Mouse (Mus musculus) small intestine, adult 10 weeks (tissue): ENCODE measurements around the gene Ap1s3. TPM values are rescaled to one million over a fixed set of nuclear protein-coding genes. Genes with fewer than 3 reads are reported as not detected.

Experiments
- polyA plus RNA-seq: library from polyadenylated mRNA; stranded (reverse); fragments of 350-450 nt; fragmentation: Illumina TruSeq; extraction: RNeasy Lipid Tissue Mini Kit (QIAGEN cat#74804); gene quantifications from one replicate; pipeline ENCODE4 v1.2.3, GENCODE M21; 2014; ENCODE audit warnings: low replicate concordance

Ap1s3 gene
- polyA plus RNA-seq = 151 TPM

DNA sequence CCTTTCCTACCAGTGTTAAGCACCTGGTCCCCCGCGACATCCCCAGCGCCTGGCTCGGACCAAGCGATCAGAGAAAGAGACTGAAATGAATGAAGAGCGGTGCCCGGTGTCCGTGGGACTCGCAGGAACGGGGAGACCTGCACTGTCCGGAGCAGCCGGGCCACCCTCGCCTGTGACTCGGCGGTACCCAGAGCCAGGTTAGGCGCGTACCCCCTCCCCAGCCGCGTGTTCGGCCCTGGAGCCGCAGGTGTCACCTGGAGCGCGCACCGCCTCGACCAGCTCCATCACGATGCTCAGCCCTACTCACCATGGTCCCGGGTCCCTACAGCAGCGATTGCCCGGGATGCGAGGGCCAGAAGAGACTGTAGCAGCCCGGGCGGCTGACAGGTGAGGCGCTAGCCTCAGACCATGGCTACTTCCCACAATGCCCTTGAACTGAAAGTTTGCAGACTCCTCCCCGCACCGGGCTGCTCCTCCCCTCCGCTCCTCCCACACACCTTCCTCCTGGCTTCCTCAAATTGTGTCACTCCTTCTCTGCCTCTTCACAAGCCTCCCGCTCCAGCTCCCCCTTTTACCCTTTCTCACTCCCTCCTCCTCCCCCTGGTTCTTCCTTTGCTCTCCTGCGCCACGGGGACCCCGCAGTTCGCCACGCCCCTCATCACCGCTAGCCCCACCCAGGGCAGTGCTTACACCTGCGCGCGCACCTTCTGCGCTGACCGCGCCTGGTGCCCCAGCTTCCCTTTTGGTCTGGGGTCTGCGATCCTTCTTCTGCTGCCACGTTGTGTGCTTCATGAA, at the start of gene Ap1s3:
TSS of gene Ap1s3 (minus strand) at position 430 of the 795 bp plus-strand sequence.

Other genes starting within 250 kb of the Ap1s3 start
- gene Scg2, start 231.9 kb downstream of the Ap1s3 start, polyA plus RNA-seq = 36.1 TPM
- 6.9 TPM for gene Mrpl44, start 104.0 kb upstream of the Ap1s3 start, polyA plus RNA-seq
- gene Wdfy1, start 104.2 kb upstream of the Ap1s3 start, polyA plus RNA-seq = 34.8 TPM
- gene Serpine2, start 189.2 kb upstream of the Ap1s3 start, polyA plus RNA-seq = 2.6 TPM